Mouse (Mus musculus) forebrain, embryonic 11.5 days (tissue): ENCODE measurements around the gene Gpr146. TPM values are rescaled to one million over a fixed set of nuclear protein-coding genes. Genes with fewer than 3 reads are reported as not detected.

Source experiments
- ATAC-seq: fragments of 200-750 bp; cut with Nextera tagmentation; replicated peaks from 2 replicates; pipeline ENCODE4 v1.8.0; 2017; ENCODE audit warnings: moderate TSS enrichment; ENCODE audit not compliant: low FRiP score
- DNase-seq: peaks from one replicate; pipeline ENCODE4 v3.0.0-alpha.2; 2017; ENCODE audit warnings: low spot score
- H3K27ac ChIP-seq: fragments of 300-500 bp; sonication (generic); 2 replicates; pipeline ENCODE4 v1.5.1; 2014; ENCODE audit warnings: low read depth, low read length
- H3K27me3 ChIP-seq: fragments of 300-500 bp; sonication (generic); 2 replicates; pipeline ENCODE4 v1.6.1; 2014; ENCODE audit warnings: mild to moderate bottlenecking, low read length, mixed read lengths; ENCODE audit not compliant: control insufficient read depth, insufficient read depth
- H3K36me3 ChIP-seq: fragments of 300-500 bp; sonication (generic); 2 replicates; pipeline ENCODE4 v1.6.1; 2014; ENCODE audit warnings: mild to moderate bottlenecking, low read length, moderate library complexity, mixed read lengths; ENCODE audit not compliant: control insufficient read depth, insufficient read depth
- H3K4me1 ChIP-seq: fragments of 300-500 bp; sonication (generic); replicated peaks from 2 replicates; pipeline ENCODE4 v1.6.1; 2014; ENCODE audit warnings: low read length, mixed read lengths; ENCODE audit not compliant: control insufficient read depth, insufficient read depth
- H3K4me2 ChIP-seq: fragments of 300-500 bp; sonication (generic); 2 replicates; pipeline ENCODE4 v1.6.1; 2014; ENCODE audit warnings: low read depth, mild to moderate bottlenecking, low read length, moderate library complexity, mixed read lengths; ENCODE audit not compliant: severe bottlenecking
- H3K4me3 ChIP-seq: fragments of 300-500 bp; sonication (generic); 2 replicates; pipeline ENCODE4 v1.5.1; 2014; ENCODE audit warnings: low read depth, low read length
- H3K9ac ChIP-seq: fragments of 300-500 bp; sonication (generic); 2 replicates; pipeline ENCODE4 v1.6.1; 2014; ENCODE audit warnings: low read length
- H3K9me3 ChIP-seq: fragments of 300-500 bp; sonication (generic); 2 replicates; pipeline ENCODE4 v1.6.1; 2016; ENCODE audit warnings: low read length, mixed read lengths; ENCODE audit not compliant: control insufficient read depth
- WGBS: fragments of 180-500 bp; shearing (Covaris S2); extraction: QIAGEN DNeasy Blood & Tissue Kit; methylation state at CpG from one replicate; pipeline ENCODE4 v1.1.7; 2014; 5-methylcytosine and 5-hydroxymethylcytosine counted together
- polyA plus RNA-seq: library from polyadenylated mRNA; unstranded; fragments of >200 nt; fragmentation: Nextera tagmentation; extraction: Ambion mirVana; gene quantifications from 2 replicates; pipeline ENCODE4 v1.2.1, GENCODE M21; 2014

The Gpr146 gene
- polyA plus RNA-seq, 1 experiment from 2014 or later: 1.8 TPM

DNA sequence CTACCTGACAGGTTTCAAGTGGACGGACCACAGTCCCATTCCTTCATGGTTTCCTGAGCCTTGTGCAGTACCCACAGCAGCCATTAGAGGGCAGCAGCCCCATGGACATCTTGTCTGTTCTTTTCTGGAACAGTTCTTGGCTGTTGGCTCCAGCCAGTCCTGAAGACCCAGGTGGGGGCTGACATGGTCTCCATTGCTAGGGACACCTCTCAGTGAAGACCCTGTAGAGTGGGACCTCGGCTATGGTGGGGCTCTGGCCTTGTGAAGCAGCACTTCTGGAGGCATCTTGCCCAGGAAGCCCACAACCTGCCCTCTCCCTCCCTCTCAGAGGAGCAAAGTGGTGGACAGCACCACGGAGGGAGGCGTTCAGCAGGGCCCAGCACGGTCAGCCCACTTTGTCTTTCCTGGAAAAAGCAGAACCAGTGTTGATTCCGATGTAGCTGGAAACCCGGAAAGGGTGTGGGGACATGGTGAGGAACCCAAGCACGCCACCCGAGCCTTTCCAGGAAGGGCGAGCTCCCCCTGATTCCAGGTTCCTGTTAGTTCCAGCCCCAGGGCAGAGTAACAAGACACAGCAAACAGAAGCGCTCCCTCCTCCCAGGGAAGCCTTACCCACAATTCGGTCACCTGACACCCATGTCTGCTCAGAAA lies 13.1 kb upstream of the Gpr146 start:
- DNase-seq (peak; percentile 92), ATAC-seq (peak; percentile 52; the same call in 1 of the 2 replicates)
- no peak overlapping the region for H3K4me2 ChIP-seq
- H3K36me3 ChIP-seq: no peaks in the 10 kb centered on the region
- peaks cover 3% of the 10 kb centered on the region; the same call in 1 of the 2 replicates for H3K4me1 ChIP-seq
- no peaks in the 10 kb centered on the region for H3K9me3 ChIP-seq
- H3K4me3 ChIP-seq: no peak overlapping the region
- H3K27ac ChIP-seq: no peak overlapping the region
- H3K27me3 ChIP-seq: no peaks in the 10 kb centered on the region
- 37% methylated on average over 12 of the region's 12 CpGs for WGBS
- H3K9ac ChIP-seq: peak overlapping the region; percentile 23; the same call in 1 of the 2 replicates

- Histone ChIP-seq H3K4me2 (no peak overlapping the region), H3K4me1 (peaks cover 3% of the 10 kb centered on the region; the same call in 1 of the 2 replicates), H3K9me3 (no peaks in the 10 kb centered on the region), H3K36me3 (no peaks in the 10 kb centered on the region), H3K4me3 (no peak overlapping the region), H3K9ac (no peak overlapping the region), H3K27ac (no peak overlapping the region), H3K27me3 (no peaks in the 10 kb centered on the region)
- 34% methylated on average over 5 of the region's 5 CpGs for WGBS
- DNase-seq (no peak), ATAC-seq (no peak; the same call in 1 of the 2 replicates)
Measured at GRCm38 (mm10) chr5:139364911-139365571, 12.5 kb upstream of the Gpr146 start.

DNA sequence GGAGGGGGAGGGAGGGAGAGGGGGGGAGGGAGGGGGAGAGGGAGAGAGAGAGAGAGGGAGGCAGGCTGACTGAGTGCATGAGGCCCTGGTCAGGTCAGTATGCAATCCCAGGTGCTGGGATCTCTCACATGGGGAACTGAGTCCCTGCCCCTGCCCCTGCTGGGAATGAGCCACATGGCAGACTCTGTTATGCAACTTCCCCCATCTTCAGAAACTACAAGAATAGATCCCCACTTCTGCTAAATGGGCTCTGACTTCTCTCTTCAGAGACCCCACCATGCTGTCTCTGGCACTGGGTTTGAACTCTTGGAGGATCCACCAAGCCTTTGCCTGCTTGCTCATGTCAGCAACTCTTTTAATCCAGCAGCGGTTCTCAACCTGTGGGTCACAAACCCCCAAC lies 11.7 kb upstream of the Gpr146 start:
- Histone ChIP-seq H3K4me2 (no peak overlapping the region), H3K27me3 (no peaks in the 10 kb centered on the region), H3K9me3 (no peaks in the 10 kb centered on the region), H3K4me3 (no peak overlapping the region), H3K27ac (no peak overlapping the region), H3K4me1 (peaks cover 3% of the 10 kb centered on the region; the same call in 1 of the 2 replicates), H3K9ac (no peak overlapping the region), H3K36me3 (no peaks in the 10 kb centered on the region)
- no peak for DNase-seq
- WGBS: 63% methylated on average over 1 of the region's 1 CpGs
- ATAC-seq: no peak

- H3K27ac ChIP-seq: no peak overlapping the region
- DNase-seq (no peak), ATAC-seq (no peak)
- no peaks in the 10 kb centered on the region for H3K27me3 ChIP-seq
- H3K36me3 ChIP-seq: no peaks in the 10 kb centered on the region
- peaks cover 3% of the 10 kb centered on the region; the same call in 1 of the 2 replicates for H3K4me1 ChIP-seq
- H3K9me3 ChIP-seq: no peaks in the 10 kb centered on the region
- H3K4me3 ChIP-seq: no peak overlapping the region
- WGBS: 82% methylated on average over 11 of the region's 11 CpGs
- no peak overlapping the region for H3K4me2 ChIP-seq
- H3K9ac ChIP-seq: no peak overlapping the region
Measured at GRCm38 (mm10) chr5:139366484-139366883, 11.0 kb upstream of the Gpr146 start.

GRCm38 (mm10) chr5:139367884-139368458 lies 9.5 kb upstream of the Gpr146 start:
- Histone ChIP-seq H3K4me2 (no peak overlapping the region), H3K36me3 (no peaks in the 10 kb centered on the region), H3K4me1 (peaks cover 3% of the 10 kb centered on the region; the same call in 1 of the 2 replicates), H3K27ac (no peak overlapping the region), H3K9ac (no peak overlapping the region), H3K27me3 (no peaks in the 10 kb centered on the region), H3K4me3 (no peak overlapping the region), H3K9me3 (no peaks in the 10 kb centered on the region)
- WGBS: 91% methylated on average over 4 of the region's 4 CpGs
- no peak for DNase-seq
- no peak for ATAC-seq

GRCm38 (mm10) chr5:139368638-139369320 lies 8.7 kb upstream of the Gpr146 start:
- no peaks in the 10 kb centered on the region for H3K27me3 ChIP-seq
- H3K4me2 ChIP-seq: no peak overlapping the region
- no peak overlapping the region for H3K9ac ChIP-seq
- no peaks in the 10 kb centered on the region for H3K36me3 ChIP-seq
- H3K9me3 ChIP-seq: no peaks in the 10 kb centered on the region
- H3K4me1 ChIP-seq: peaks cover 3% of the 10 kb centered on the region; the same call in 1 of the 2 replicates
- H3K4me3 ChIP-seq: no peak overlapping the region
- no peak for ATAC-seq
- WGBS: 88% methylated on average over 11 of the region's 11 CpGs
- no peak overlapping the region for H3K27ac ChIP-seq
- DNase-seq: no peak

DNA sequence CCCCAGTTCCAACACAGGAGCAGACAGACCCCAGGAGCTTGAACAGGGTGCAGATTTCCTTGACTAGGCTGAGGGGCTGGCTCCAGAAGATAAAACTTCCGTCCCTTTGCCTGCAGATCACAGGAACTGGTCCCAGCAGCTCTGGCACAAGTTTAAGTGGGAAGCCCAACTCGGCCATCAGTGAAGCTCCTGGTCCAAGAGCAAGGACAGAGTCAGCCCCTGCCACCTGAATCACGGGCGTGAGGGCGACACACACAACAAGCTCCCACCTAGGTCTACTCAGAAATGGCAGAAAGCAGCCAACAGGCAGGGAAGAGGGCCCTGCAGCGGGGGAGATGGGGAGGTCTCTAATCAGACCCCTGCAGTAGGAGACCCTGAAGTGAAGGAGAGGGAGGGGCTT lies 7.2 kb upstream of the Gpr146 start:
- 85% methylated on average over 6 of the region's 6 CpGs for WGBS

DNA sequence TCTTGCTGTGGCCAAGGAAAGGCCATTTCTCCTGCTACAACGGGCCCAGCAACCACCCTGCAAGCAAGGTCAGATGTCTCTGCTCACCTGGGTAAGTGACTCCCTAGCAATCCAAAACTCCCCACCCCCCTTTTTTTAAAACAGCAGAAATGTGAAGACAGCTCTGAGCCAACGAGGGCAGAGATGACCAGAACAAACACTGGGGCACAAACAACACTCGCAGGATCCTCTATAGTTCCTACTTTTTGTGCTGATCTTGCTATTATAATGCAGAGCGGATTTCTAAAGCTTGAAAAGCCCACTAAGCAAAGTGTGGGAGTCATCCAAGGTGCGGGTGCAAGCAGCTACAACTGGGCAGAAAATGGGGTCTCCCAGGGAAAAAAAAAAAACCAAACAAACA lies 6.4 kb upstream of the Gpr146 start:
- no peak overlapping the region for H3K4me3 ChIP-seq
- WGBS: 66% methylated on average over 5 of the region's 5 CpGs
- H3K27me3 ChIP-seq: no peaks in the 10 kb centered on the region
- no peak overlapping the region for H3K9ac ChIP-seq
- ATAC-seq (no peak), DNase-seq (no peak)
- H3K4me2 ChIP-seq: no peak overlapping the region; the same call in 1 of the 2 replicates
- no peak overlapping the region for H3K27ac ChIP-seq
- no peaks in the 10 kb centered on the region for H3K9me3 ChIP-seq
- H3K36me3 ChIP-seq: no peaks in the 10 kb centered on the region
- H3K4me1 ChIP-seq: no peaks in the 10 kb centered on the region; the same call in 1 of the 2 replicates

More for the DNA sequence above, 7.2 kb upstream of the Gpr146 start:
- H3K4me1 ChIP-seq: no peaks in the 10 kb centered on the region; the same call in 1 of the 2 replicates
- ATAC-seq: no peak
- H3K36me3 ChIP-seq: no peaks in the 10 kb centered on the region
- no peak overlapping the region for H3K4me2 ChIP-seq
- no peak overlapping the region for H3K27ac ChIP-seq
- no peak for DNase-seq
- H3K9me3 ChIP-seq: no peaks in the 10 kb centered on the region
- H3K9ac ChIP-seq: no peak overlapping the region
- H3K4me3 ChIP-seq: no peak overlapping the region
- no peaks in the 10 kb centered on the region for H3K27me3 ChIP-seq
